ENCODE assay signal across 15 mouse cellular contexts in genomic region chr7:136613496-136613895, GRCm38 (mm10).
DNase-seq lines count a peak whose midpoint lies in the region; ATAC-seq lines count a peak whose summit lies in the region.
"Had no signal": no experiment of that assay in that cellular context is flagged by ENCODE, and none has a peak within 500 bp of the region (broad histone marks: within the 10 kb centered on the region; RNA-seq: fewer than 3 reads in every experiment).

No protein-coding gene starts in this region.

- WGBS in embryonic facial prominence, embryonic 11.5 days: 45% methylated on average over 4 of the region's 4 CpGs
- WGBS in embryonic facial prominence, embryonic 10.5 days: 53% methylated on average over 4 of the region's 4 CpGs
- WGBS in midbrain, embryonic 14.5 days: 47% methylated on average over 4 of the region's 4 CpGs
- WGBS in midbrain, embryonic 16.5 days: 52% methylated on average over 4 of the region's 4 CpGs

- DNase-seq in embryonic facial prominence, embryonic 11.5 days (ENCODE audit: low spot score): peak; percentile 36
- DNase-seq in embryonic facial prominence, embryonic 10.5 days (ENCODE audit: low spot score): no peak
- peak; percentile 38 for DNase-seq in midbrain, embryonic 14.5 days
- peak; percentile 54 to 66 for DNase-seq in heart, postnatal 10 days
- peak; percentile 63 to 73 for DNase-seq in kidney, postnatal 4 days
- DNase-seq in cerebellum, adult 11 months: no peak
- no peak for DNase-seq in testis, postnatal 10 days (ENCODE audit: low spot score)
- DNase-seq: right cerebral cortex, postnatal 25 days; thymus, postnatal 4 days had no signal

- no peaks in the 10 kb centered on the region for H3K36me3 ChIP-seq in embryonic facial prominence, embryonic 11.5 days (replicated peaks; ENCODE audit: control insufficient read depth, insufficient read depth, low read depth, low read length)
- H3K36me3 ChIP-seq in embryonic facial prominence, embryonic 10.5 days (replicated peaks): no peaks in the 10 kb centered on the region
- H3K36me3 ChIP-seq in midbrain, embryonic 14.5 days (ENCODE audit: control insufficient read depth, insufficient read depth, low read length): no peaks in the 10 kb centered on the region
- H3K36me3 ChIP-seq in midbrain, embryonic 16.5 days (ENCODE audit: control insufficient read depth, insufficient read depth, low read length): no peaks in the 10 kb centered on the region
- H3K36me3 ChIP-seq: forebrain, embryonic 12.5 days; lung, embryonic 15.5 days; midbrain, embryonic 12.5 days; neural tube, embryonic 13.5 days; stomach, embryonic 15.5 days had no signal

- no peak overlapping the region for H3K4me2 ChIP-seq in embryonic facial prominence, embryonic 11.5 days (ENCODE audit: low read depth, low read length)
- no peak overlapping the region for H3K4me2 ChIP-seq in midbrain, embryonic 14.5 days (ENCODE audit: low read length)
- H3K4me2 ChIP-seq in midbrain, embryonic 16.5 days (ENCODE audit: low read length): no peak overlapping the region
- H3K4me2 ChIP-seq: forebrain, embryonic 12.5 days; lung, embryonic 15.5 days; midbrain, embryonic 12.5 days; neural tube, embryonic 13.5 days; stomach, embryonic 15.5 days had no signal

- no peak overlapping the region for H3K9ac ChIP-seq in embryonic facial prominence, embryonic 11.5 days (replicated peaks; ENCODE audit: low read length)
- H3K9ac ChIP-seq in midbrain, embryonic 14.5 days (replicated peaks; ENCODE audit: low read length): no peak overlapping the region
- no peak overlapping the region for H3K9ac ChIP-seq in midbrain, embryonic 16.5 days (ENCODE audit: low read depth, low read length)
- H3K9ac ChIP-seq: forebrain, embryonic 12.5 days; lung, embryonic 15.5 days; midbrain, embryonic 12.5 days; neural tube, embryonic 13.5 days; stomach, embryonic 15.5 days had no signal

- no peak for ATAC-seq in embryonic facial prominence, embryonic 11.5 days (replicated peaks; ENCODE audit: insufficient number of reproducible peaks, low FRiP score, low TSS enrichment, low read depth)
- ATAC-seq in midbrain, embryonic 14.5 days (ENCODE audit: low FRiP score, low TSS enrichment): no peak
- ATAC-seq in midbrain, embryonic 16.5 days: no peak

- no peaks in the 10 kb centered on the region for H3K9me3 ChIP-seq in embryonic facial prominence, embryonic 11.5 days (replicated peaks; ENCODE audit: control insufficient read depth, low read length)
- H3K9me3 ChIP-seq in embryonic facial prominence, embryonic 10.5 days: no peaks in the 10 kb centered on the region
- H3K9me3 ChIP-seq in midbrain, embryonic 14.5 days (ENCODE audit: control insufficient read depth, low read length): no peaks in the 10 kb centered on the region
- 0 out of 2 replicates have a peak, but pooled peaks cover 3% of the 10 kb centered on the region for H3K9me3 ChIP-seq in midbrain, embryonic 16.5 days (replicated peaks; ENCODE audit: control insufficient read depth, low read length, poor library complexity, severe bottlenecking)
- H3K9me3 ChIP-seq: forebrain, embryonic 12.5 days; lung, embryonic 15.5 days; midbrain, embryonic 12.5 days; neural tube, embryonic 13.5 days; stomach, embryonic 15.5 days had no signal

- no peaks in the 10 kb centered on the region for H3K4me1 ChIP-seq in embryonic facial prominence, embryonic 11.5 days (ENCODE audit: control insufficient read depth, insufficient read depth, low read length)
- peaks cover 4% of the 10 kb centered on the region for H3K4me1 ChIP-seq in embryonic facial prominence, embryonic 10.5 days
- no peaks in the 10 kb centered on the region for H3K4me1 ChIP-seq in midbrain, embryonic 14.5 days (ENCODE audit: control insufficient read depth, insufficient read depth, low read length)
- H3K4me1 ChIP-seq in midbrain, embryonic 16.5 days (ENCODE audit: control insufficient read depth, insufficient read depth, low read length): no peaks in the 10 kb centered on the region
- H3K4me1 ChIP-seq: forebrain, embryonic 12.5 days; lung, embryonic 15.5 days; midbrain, embryonic 12.5 days; stomach, embryonic 15.5 days had no signal

- H3K27ac ChIP-seq in embryonic facial prominence, embryonic 11.5 days (replicated peaks; ENCODE audit: low read depth, low read length): no peak overlapping the region
- H3K27ac ChIP-seq in embryonic facial prominence, embryonic 10.5 days (replicated peaks): no peak overlapping the region
- H3K27ac ChIP-seq in midbrain, embryonic 14.5 days (replicated peaks; ENCODE audit: low read depth, low read length): no peak overlapping the region
- H3K27ac ChIP-seq in midbrain, embryonic 16.5 days (ENCODE audit: low read length): no peak overlapping the region
- H3K27ac ChIP-seq: forebrain, embryonic 12.5 days; lung, embryonic 15.5 days; midbrain, embryonic 12.5 days; neural tube, embryonic 13.5 days; stomach, embryonic 15.5 days had no signal

- intact Hi-C loops in heart, postnatal 10 days (cut with DNase I): no loop called here

- no peak overlapping the region for H3K4me3 ChIP-seq in embryonic facial prominence, embryonic 11.5 days (ENCODE audit: low read depth, low read length)
- no peak overlapping the region for H3K4me3 ChIP-seq in embryonic facial prominence, embryonic 10.5 days
- H3K4me3 ChIP-seq in midbrain, embryonic 14.5 days (replicated peaks; ENCODE audit: low read depth, low read length): no peak overlapping the region
- H3K4me3 ChIP-seq in midbrain, embryonic 16.5 days (ENCODE audit: low read depth, low read length): no peak overlapping the region
- H3K4me3 ChIP-seq: forebrain, embryonic 12.5 days; lung, embryonic 15.5 days; midbrain, embryonic 12.5 days; neural tube, embryonic 13.5 days; stomach, embryonic 15.5 days had no signal

- no peaks in the 10 kb centered on the region for H3K27me3 ChIP-seq in embryonic facial prominence, embryonic 11.5 days (ENCODE audit: control insufficient read depth, insufficient read depth, low read length)
- no peaks in the 10 kb centered on the region for H3K27me3 ChIP-seq in embryonic facial prominence, embryonic 10.5 days (replicated peaks; ENCODE audit: low read depth, poor library complexity, severe bottlenecking)
- H3K27me3 ChIP-seq in midbrain, embryonic 14.5 days (ENCODE audit: control insufficient read depth, insufficient read depth, low read length): no peaks in the 10 kb centered on the region
- no peaks in the 10 kb centered on the region for H3K27me3 ChIP-seq in midbrain, embryonic 16.5 days (ENCODE audit: control insufficient read depth, insufficient read depth, low read depth, low read length)
- H3K27me3 ChIP-seq: forebrain, embryonic 12.5 days; lung, embryonic 15.5 days; midbrain, embryonic 12.5 days; neural tube, embryonic 13.5 days; stomach, embryonic 15.5 days had no signal

Comparison
In these comparisons a context has a peak if more than half of its experiments do, and no peak if none do; other contexts are left out.
1. DNase-seq: peak in embryonic facial prominence, embryonic 11.5 days (single experiment), midbrain, embryonic 14.5 days (single experiment), heart, postnatal 10 days (2 of 2) and kidney, postnatal 4 days (2 of 2); none in embryonic facial prominence, embryonic 10.5 days (single experiment), cerebellum, adult 11 months (single experiment) and testis, postnatal 10 days (single experiment).